Mouse (Mus musculus) liver, embryonic 16.5 days (tissue): ENCODE measurements around the gene Kifc3. TPM values are rescaled to one million over a fixed set of nuclear protein-coding genes. Genes with fewer than 3 reads are reported as not detected.

ENCODE experiments used
- ATAC-seq: fragments of 200-750 bp; cut with Nextera tagmentation; 2 replicates; pipeline ENCODE4 v1.8.0; 2017; ENCODE audit warnings: low read depth, mild to moderate bottlenecking, moderate number of reproducible peaks, moderate library complexity
- H3K27ac ChIP-seq: fragments of 300-500 bp; sonication (generic); 2 replicates; pipeline ENCODE4 v1.5.1; 2014; ENCODE audit warnings: mild to moderate bottlenecking, low read length
- H3K27me3 ChIP-seq: fragments of 300-500 bp; sonication (generic); 2 replicates; pipeline ENCODE4 v1.6.1; 2014; ENCODE audit warnings: low read depth, low read length, mixed read lengths; ENCODE audit not compliant: control insufficient read depth, insufficient read depth
- H3K36me3 ChIP-seq: fragments of 300-500 bp; sonication (generic); 2 replicates; pipeline ENCODE4 v1.6.1; 2014; ENCODE audit warnings: mild to moderate bottlenecking; ENCODE audit not compliant: control insufficient read depth, insufficient read depth
- H3K4me1 ChIP-seq: fragments of 300-500 bp; sonication (generic); 2 replicates; pipeline ENCODE4 v1.6.1; 2014; ENCODE audit warnings: low read depth, low read length, mixed read lengths; ENCODE audit not compliant: control insufficient read depth
- H3K4me2 ChIP-seq: fragments of 300-500 bp; sonication (generic); 2 replicates; pipeline ENCODE4 v1.6.1; 2014; ENCODE audit warnings: low read depth, low read length, mixed read lengths
- H3K4me3 ChIP-seq: fragments of 300-500 bp; sonication (generic); 2 replicates; pipeline ENCODE4 v1.5.1; 2014; ENCODE audit warnings: low read depth, mild to moderate bottlenecking, low read length
- H3K9ac ChIP-seq: fragments of 300-500 bp; sonication (generic); 2 replicates; pipeline ENCODE4 v1.6.1; 2014; ENCODE audit warnings: low read depth, low read length
- H3K9me3 ChIP-seq: fragments of 300-500 bp; sonication (generic); replicated peaks from 2 replicates; pipeline ENCODE4 v1.6.1; 2016; ENCODE audit warnings: low read length; ENCODE audit not compliant: control insufficient read depth
- WGBS: fragments of 180-500 bp; shearing (Covaris S2); extraction: QIAGEN DNeasy Blood & Tissue Kit; methylation state at CpG from one replicate; pipeline ENCODE4 v1.1.7; 2014; ENCODE audit not compliant: insufficient replicate concordance; 5-methylcytosine and 5-hydroxymethylcytosine counted together
- polyA plus RNA-seq: library from polyadenylated mRNA; unstranded; fragments of >200 nt; fragmentation: Nextera tagmentation; extraction: Ambion mirVana; gene quantifications from 2 replicates; pipeline ENCODE4 v1.2.1, GENCODE M21; 2015

Kifc3 gene
- polyA plus RNA-seq, 1 experiment from 2014 or later, result 5.5 TPM

DNA sequence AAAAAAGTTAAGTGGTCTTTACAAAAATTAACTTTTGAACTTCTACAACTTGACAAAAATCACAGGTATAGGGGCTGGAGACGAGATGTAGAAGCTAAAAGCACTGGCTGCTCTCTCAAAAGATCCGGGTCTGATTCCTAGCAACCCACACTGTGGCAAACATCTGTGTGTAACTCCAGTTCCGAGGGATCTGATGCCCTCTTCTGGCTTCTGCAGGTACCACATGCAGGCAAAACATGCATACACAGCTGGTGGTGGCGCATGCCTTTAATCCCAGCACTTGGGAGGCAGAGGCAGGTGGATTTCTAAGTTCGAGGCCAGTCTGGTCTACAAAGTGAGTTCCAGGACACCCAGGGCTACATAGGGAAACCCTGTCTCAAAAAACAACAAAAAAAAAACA lies 79.2 kb downstream of the Kifc3 start:
- ATAC-seq, result no peak
- H3K4me2 ChIP-seq, result no peak overlapping the region
- no peaks in the 10 kb centered on the region for H3K27me3 ChIP-seq
- H3K4me3 ChIP-seq, result no peak overlapping the region
- H3K4me1 ChIP-seq, result no peaks in the 10 kb centered on the region; the same call in 1 of the 2 replicates
- WGBS, result 59% methylated on average over 5 of the region's 5 CpGs
- no peak overlapping the region for H3K27ac ChIP-seq
- no peaks in the 10 kb centered on the region for H3K9me3 ChIP-seq
- H3K9ac ChIP-seq, result no peak overlapping the region
- H3K36me3 ChIP-seq, result no peaks in the 10 kb centered on the region

DNA sequence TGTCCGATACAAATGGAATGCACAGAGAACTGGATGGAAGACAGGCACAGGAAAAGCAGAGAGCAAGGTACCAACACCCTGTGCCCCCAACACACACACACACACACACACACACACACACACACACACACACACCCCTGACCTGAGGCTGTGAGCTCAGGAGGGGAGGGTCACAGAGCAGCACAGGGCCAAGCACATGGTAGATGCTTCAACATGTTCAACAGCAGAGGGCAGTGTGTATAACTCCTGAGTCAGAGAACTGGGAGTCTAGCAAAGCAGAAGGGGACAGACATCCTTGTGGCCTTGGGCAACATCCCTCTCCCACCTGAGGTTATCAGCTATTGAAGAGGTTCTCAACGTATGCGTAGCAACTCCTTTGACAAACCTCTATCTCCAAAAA lies 88.9 kb downstream of the Kifc3 start:
- Histone ChIP-seq H3K9ac (no peak overlapping the region), H3K9me3 (no peaks in the 10 kb centered on the region), H3K4me1 (no peaks in the 10 kb centered on the region), H3K27me3 (no peaks in the 10 kb centered on the region), H3K27ac (no peak overlapping the region), H3K4me3 (no peak overlapping the region), H3K36me3 (no peaks in the 10 kb centered on the region), H3K4me2 (no peak overlapping the region)
- 62% methylated on average over 3 of the region's 3 CpGs for WGBS
- ATAC-seq, result no peak

DNA sequence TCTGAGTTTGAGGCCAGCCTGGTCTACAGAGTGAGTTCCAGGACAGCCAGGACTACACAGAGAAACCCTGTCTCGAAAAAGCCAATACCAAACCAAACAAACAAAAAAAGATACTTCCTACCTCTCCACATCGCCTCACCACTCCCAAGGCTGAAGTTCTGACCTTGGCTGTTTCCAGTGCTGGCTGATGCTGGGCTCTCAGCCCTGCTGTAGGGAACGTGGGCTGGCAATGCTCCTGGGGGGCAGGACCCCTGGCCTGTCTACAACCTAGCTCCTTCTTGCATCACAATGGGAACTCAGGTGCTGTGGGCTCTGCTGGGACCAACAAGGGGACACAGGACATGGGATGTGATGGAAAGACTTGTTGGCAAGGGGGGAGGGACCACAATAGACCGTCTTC lies 89.5 kb downstream of the Kifc3 start:
- no peak for ATAC-seq
- no peak overlapping the region for H3K4me2 ChIP-seq
- WGBS, result 49% methylated on average over 4 of the region's 4 CpGs

GRCm38 (mm10) chr8:95112594-95112993 lies 90.0 kb downstream of the Kifc3 start:
- Histone ChIP-seq H3K4me1 (no peaks in the 10 kb centered on the region), H3K36me3 (no peaks in the 10 kb centered on the region), H3K9me3 (no peaks in the 10 kb centered on the region), H3K9ac (no peak overlapping the region), H3K27ac (no peak overlapping the region), H3K4me3 (no peak overlapping the region), H3K4me2 (no peak overlapping the region), H3K27me3 (no peaks in the 10 kb centered on the region)
- no peak for ATAC-seq
- WGBS, result 43% methylated on average over 3 of the region's 3 CpGs

More for the DNA sequence above, 89.5 kb downstream of the Kifc3 start:
- Histone ChIP-seq H3K27ac (no peak overlapping the region), H3K9ac (no peak overlapping the region), H3K36me3 (no peaks in the 10 kb centered on the region), H3K4me3 (no peak overlapping the region), H3K27me3 (no peaks in the 10 kb centered on the region), H3K4me1 (no peaks in the 10 kb centered on the region), H3K9me3 (no peaks in the 10 kb centered on the region)

DNA sequence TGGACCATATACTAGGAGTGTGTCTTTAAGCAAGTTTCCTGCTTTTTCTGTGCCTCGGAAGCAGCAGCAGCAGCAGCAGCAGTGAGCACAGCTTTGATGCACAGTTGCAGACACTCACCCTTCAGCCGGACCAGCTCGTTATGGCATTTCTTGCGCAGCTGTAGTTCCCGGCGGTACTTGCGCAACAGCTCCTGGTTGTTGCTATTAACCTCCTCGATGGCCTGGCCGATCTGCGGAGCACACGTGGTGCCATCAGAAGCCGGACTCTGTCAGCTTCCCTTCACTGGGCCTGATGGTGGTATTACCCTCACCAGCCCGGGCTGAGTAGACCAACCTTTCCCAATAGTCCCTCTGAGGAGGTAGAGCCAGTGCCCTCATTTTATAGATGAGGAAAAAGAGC lies 95.3 kb downstream of the Kifc3 start:
- Histone ChIP-seq H3K4me1 (no peaks in the 10 kb centered on the region), H3K27me3 (no peaks in the 10 kb centered on the region), H3K4me2 (no peak overlapping the region), H3K4me3 (no peak overlapping the region), H3K9ac (no peak overlapping the region), H3K9me3 (no peaks in the 10 kb centered on the region), H3K27ac (no peak overlapping the region), H3K36me3 (no peaks in the 10 kb centered on the region)
- 52% methylated on average over 13 of the region's 13 CpGs for WGBS
- ATAC-seq, result peak; percentile 53; the same call in 1 of the 2 replicates

DNA sequence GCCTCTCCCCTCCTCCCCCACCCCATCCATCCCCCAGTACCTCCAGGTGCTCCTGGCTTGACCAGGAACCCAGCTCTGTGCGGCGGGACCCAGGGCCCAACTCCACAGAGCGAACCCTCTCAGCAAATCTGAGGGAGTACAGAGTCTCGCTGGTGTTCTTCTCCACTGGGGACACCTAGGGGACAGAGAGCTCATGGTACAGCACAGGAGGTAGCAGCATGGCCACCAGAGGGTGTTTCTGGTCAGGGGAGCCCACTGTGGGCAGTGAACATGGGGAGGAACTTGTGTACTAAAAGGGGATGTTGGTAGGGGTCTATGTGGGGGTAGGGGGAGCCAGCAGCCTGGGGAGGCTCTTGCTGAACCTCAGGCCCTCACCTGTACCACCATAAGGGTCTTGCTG lies 100.6 kb downstream of the Kifc3 start:
- H3K4me2 ChIP-seq, result no peak overlapping the region
- H3K4me3 ChIP-seq, result no peak overlapping the region
- 72% methylated on average over 4 of the region's 4 CpGs for WGBS
- H3K27ac ChIP-seq, result no peak overlapping the region
- no peaks in the 10 kb centered on the region for H3K27me3 ChIP-seq
- no peak for ATAC-seq
- no peaks in the 10 kb centered on the region for H3K4me1 ChIP-seq
- H3K9me3 ChIP-seq, result no peaks in the 10 kb centered on the region
- H3K36me3 ChIP-seq, result 0 out of 2 replicates have a peak, but pooled peaks cover 2% of the 10 kb centered on the region
- H3K9ac ChIP-seq, result no peak overlapping the region

DNA sequence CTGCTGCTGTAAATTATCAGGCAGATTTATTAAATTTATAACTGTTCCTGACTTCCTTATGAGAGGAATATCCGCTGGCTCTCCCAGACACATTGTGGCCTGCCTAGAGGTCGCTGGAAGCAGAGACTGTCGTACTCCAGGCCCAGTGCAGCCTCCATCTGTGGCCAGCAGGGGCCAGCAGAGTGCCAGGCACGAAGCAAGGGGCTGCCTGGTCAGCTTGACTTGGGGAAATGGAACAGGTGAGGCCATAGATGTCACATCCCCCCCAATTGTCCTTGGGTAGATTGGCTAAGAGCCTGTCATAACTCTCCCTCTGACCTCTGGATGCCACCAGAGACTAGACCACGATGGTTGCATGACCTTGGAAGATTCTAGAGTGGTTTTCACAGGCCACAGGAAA lies 103.6 kb downstream of the Kifc3 start:
- Histone ChIP-seq H3K9ac (no peak overlapping the region), H3K4me1 (no peaks in the 10 kb centered on the region), H3K27ac (no peak overlapping the region), H3K4me2 (no peak overlapping the region), H3K27me3 (no peaks in the 10 kb centered on the region), H3K4me3 (no peak overlapping the region), H3K9me3 (no peaks in the 10 kb centered on the region), H3K36me3 (0 out of 2 replicates have a peak, but pooled peaks cover 2% of the 10 kb centered on the region)
- peak; percentile 36; the same call in 1 of the 2 replicates for ATAC-seq
- 28% methylated on average over 5 of the region's 5 CpGs for WGBS

DNA sequence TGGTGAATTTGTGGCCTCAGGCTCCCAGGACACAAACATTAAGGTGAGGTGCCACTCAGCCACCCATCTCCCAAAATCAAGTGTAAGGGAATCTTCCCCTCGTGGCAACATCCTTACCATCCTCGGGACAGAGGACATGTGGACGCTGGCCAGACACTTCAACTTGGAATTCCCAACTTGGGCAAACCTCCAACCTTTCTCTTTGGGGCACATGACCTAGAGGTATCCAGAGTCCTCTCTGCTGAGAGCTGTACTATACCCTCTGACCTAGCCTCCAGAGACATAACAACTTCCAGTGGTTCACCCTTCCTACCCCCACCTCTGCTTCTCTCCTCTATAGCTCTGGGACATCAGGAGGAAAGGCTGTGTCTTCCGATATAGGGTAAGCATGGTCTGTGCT lies 109.0 kb downstream of the Kifc3 start:
- 74% methylated on average over 4 of the region's 4 CpGs for WGBS
- H3K27ac ChIP-seq, result no peak overlapping the region
- ATAC-seq, result no peak; the same call in 1 of the 2 replicates
- H3K36me3 ChIP-seq, result no peaks in the 10 kb centered on the region
- H3K4me1 ChIP-seq, result no peaks in the 10 kb centered on the region; the same call in 1 of the 2 replicates
- no peaks in the 10 kb centered on the region for H3K27me3 ChIP-seq
- no peak overlapping the region for H3K9ac ChIP-seq
- H3K4me2 ChIP-seq, result no peak overlapping the region
- H3K9me3 ChIP-seq, result no peaks in the 10 kb centered on the region
- H3K4me3 ChIP-seq, result no peak overlapping the region

GRCm38 (mm10) chr8:95085432-95086141 lies 117.0 kb downstream of the Kifc3 start:
- H3K4me3 ChIP-seq, result no peak overlapping the region
- H3K9ac ChIP-seq, result peak overlapping the region; percentile 3; the same call in 1 of the 2 replicates
- no peak for ATAC-seq
- H3K36me3 ChIP-seq, result no peaks in the 10 kb centered on the region
- no peaks in the 10 kb centered on the region for H3K27me3 ChIP-seq
- H3K4me1 ChIP-seq, result peaks cover 25% of the 10 kb centered on the region
- no peaks in the 10 kb centered on the region for H3K9me3 ChIP-seq
- WGBS, result 55% methylated on average over 7 of the region's 7 CpGs
- H3K4me2 ChIP-seq, result no peak overlapping the region
- no peak overlapping the region for H3K27ac ChIP-seq
